Mouse (Mus musculus) adrenal gland, postnatal 14 days (tissue): ENCODE results near the gene Rbfox1. TPM values are rescaled to one million over a fixed set of nuclear protein-coding genes. Genes with fewer than 3 reads are reported as not detected.

Experiments
- DNase-seq: peaks from one replicate; pipeline ENCODE4 v3.0.0; 2021; ENCODE audit warnings: mixed read lengths
- total RNA-seq: library from RNA; stranded (reverse); gene quantifications from 2 replicates; pipeline ENCODE4 v1.2.3, GENCODE M21; 2021

The Rbfox1 gene
- total RNA-seq, 1 experiment from 2014 or later, result 2.3 TPM

GRCm38 (mm10) chr16:7088601-7089430 is 1203.7 kb downstream of the Rbfox1 start:
- DNase-seq, result no peak

- no peak for DNase-seq
Measured at GRCm38 (mm10) chr16:7089475-7089874, 1204.3 kb downstream of the Rbfox1 start.

- no peak for DNase-seq
Measured at GRCm38 (mm10) chr16:7090205-7090604, 1205.0 kb downstream of the Rbfox1 start.

- DNase-seq, result no peak
Measured at GRCm38 (mm10) chr16:7092811-7093210, 1207.7 kb downstream of the Rbfox1 start.

GRCm38 (mm10) chr16:7093686-7094085 is 1208.5 kb downstream of the Rbfox1 start:
- DNase-seq, result no peak

GRCm38 (mm10) chr16:7094181-7094749 is 1209.1 kb downstream of the Rbfox1 start:
- DNase-seq, result no peak

- DNase-seq, result no peak
Measured at GRCm38 (mm10) chr16:7097071-7097470, 1211.9 kb downstream of the Rbfox1 start.

- no peak for DNase-seq
Measured at GRCm38 (mm10) chr16:7097951-7098710, 1213.0 kb downstream of the Rbfox1 start.

- DNase-seq, result peak; percentile 23
Measured at GRCm38 (mm10) chr16:7099506-7100300, 1214.5 kb downstream of the Rbfox1 start.

- DNase-seq, result peak; percentile 9
Measured at GRCm38 (mm10) chr16:7102486-7102885, 1217.3 kb downstream of the Rbfox1 start.

GRCm38 (mm10) chr16:7103301-7103700 is 1218.1 kb downstream of the Rbfox1 start:
- DNase-seq, result no peak

GRCm38 (mm10) chr16:7106450-7107015 is 1221.4 kb downstream of the Rbfox1 start:
- DNase-seq, result no peak

- DNase-seq, result no peak
Measured at GRCm38 (mm10) chr16:7115945-7116344, 1230.8 kb downstream of the Rbfox1 start.

GRCm38 (mm10) chr16:7129591-7129990 is 1244.4 kb downstream of the Rbfox1 start:
- no peak for DNase-seq

- no peak for DNase-seq
Measured at GRCm38 (mm10) chr16:7132434-7132833, 1247.3 kb downstream of the Rbfox1 start.

GRCm38 (mm10) chr16:7136971-7137370 is 1251.8 kb downstream of the Rbfox1 start:
- DNase-seq, result peak; percentile 14

- DNase-seq, result no peak
Measured at GRCm38 (mm10) chr16:7139480-7139879, 1254.3 kb downstream of the Rbfox1 start.

- no peak for DNase-seq
Measured at GRCm38 (mm10) chr16:7140909-7141308, 1255.8 kb downstream of the Rbfox1 start.

- no peak for DNase-seq
Measured at GRCm38 (mm10) chr16:7145505-7145904, 1260.3 kb downstream of the Rbfox1 start.

GRCm38 (mm10) chr16:7146454-7146853 is 1261.3 kb downstream of the Rbfox1 start:
- no peak for DNase-seq

- DNase-seq, result no peak
Measured at GRCm38 (mm10) chr16:7147884-7148283, 1262.7 kb downstream of the Rbfox1 start.
